Mouse (Mus musculus) small intestine, adult 2 months (tissue): Measurements from ENCODE around the gene Npm3.

ENCODE experiments used
- CTCF ChIP-seq: fragments of 200-500 bp; IDR thresholded peaks from 2 replicates; pipeline ENCODE4 v1.5.1; 2012; ENCODE audit warnings: low read depth, mild to moderate bottlenecking, control low read depth, inconsistent platforms, low read length, moderate library complexity, mixed read lengths; ENCODE audit not compliant: insufficient replicate concordance, insufficient read length; ENCODE audit errors: extremely low read depth
- POLR2A ChIP-seq: fragments of 200-500 bp; IDR thresholded peaks from 2 replicates; pipeline ENCODE4 v1.6.1; 2012; ENCODE audit warnings: low read depth, mild to moderate bottlenecking, control low read depth, inconsistent platforms, low read length, moderate library complexity

DNA sequence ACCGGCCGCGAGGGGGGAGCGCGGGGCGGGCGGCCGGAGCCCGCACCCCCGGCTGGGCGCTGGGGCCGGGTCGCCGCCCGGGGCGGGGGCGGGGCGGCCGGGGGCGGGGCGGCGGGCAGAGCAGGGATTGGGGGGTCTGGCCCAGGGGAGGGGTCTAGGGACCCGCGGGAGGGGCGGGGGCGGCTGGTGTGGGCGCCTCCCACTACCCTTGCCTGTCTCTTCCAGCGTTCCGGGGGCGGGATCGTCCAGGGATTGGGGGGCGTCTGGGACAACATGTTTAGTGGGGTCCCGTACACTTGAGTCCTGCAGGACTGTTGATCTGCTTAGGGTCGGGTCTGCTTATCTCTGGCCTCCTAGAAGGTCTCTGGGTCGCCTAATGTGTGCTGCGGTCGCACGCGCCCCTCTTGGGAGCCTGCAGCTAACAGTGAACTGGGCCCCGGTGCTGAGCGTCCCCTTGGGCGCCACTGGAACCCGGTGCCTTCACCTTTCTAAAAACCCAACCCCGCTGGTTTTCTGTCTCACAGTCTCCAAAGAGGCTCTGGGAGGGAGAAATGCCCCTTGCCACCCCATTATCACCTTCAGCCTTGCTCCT, 6.3 kb downstream of the Npm3 start:
- TF ChIP-seq POLR2A, result no peak
- TF ChIP-seq CTCF, result no peak
